Mouse (Mus musculus): ENCODE data around the gene Eif4g3. TPM values are rescaled to one million over a fixed set of nuclear protein-coding genes. Genes with fewer than 3 reads are reported as not detected.

The Eif4g3 gene
- polyA plus RNA-seq, 1 experiment from 2014 or later = 43.3 TPM

- WGBS = 67% methylated on average over 7 of the region's 7 CpGs
- Histone ChIP-seq H3K4me2 (replicated peaks; ENCODE audit: low read depth, low read length) (no peak overlapping the region), H3K27ac (ENCODE audit: low read length) (no peak overlapping the region; the same call in 1 of the 2 replicates), H3K9me3 (ENCODE audit: control insufficient read depth, low read depth, low read length) (no peaks in the 10 kb centered on the region), H3K4me1 (ENCODE audit: control insufficient read depth, insufficient read depth, low read length) (peaks cover 9% of the 10 kb centered on the region; the same call in 1 of the 2 replicates), H3K9ac (replicated peaks; ENCODE audit: low read depth, low read length) (no peak overlapping the region), H3K27me3 (ENCODE audit: control insufficient read depth, insufficient read depth, low read length) (no peaks in the 10 kb centered on the region), H3K36me3 (ENCODE audit: control insufficient read depth, insufficient read depth, low read length) (peaks cover 11% of the 10 kb centered on the region), H3K4me3 (ENCODE audit: low read depth, low read length) (no peak overlapping the region)
- no peak for ATAC-seq (ENCODE audit: insufficient number of reproducible peaks, insufficient read depth, low FRiP score, low read depth)
Observed at GRCm38 (mm10) chr4:138073531-138073930, 80.7 kb downstream of the Eif4g3 start.

- Histone ChIP-seq H3K9ac (replicated peaks; ENCODE audit: low read depth, low read length) (no peak overlapping the region), H3K4me1 (ENCODE audit: control insufficient read depth, insufficient read depth, low read length) (peaks cover 9% of the 10 kb centered on the region; the same call in 1 of the 2 replicates), H3K27ac (ENCODE audit: low read length) (no peak overlapping the region), H3K36me3 (ENCODE audit: control insufficient read depth, insufficient read depth, low read length) (peaks cover 13% of the 10 kb centered on the region), H3K4me2 (replicated peaks; ENCODE audit: low read depth, low read length) (no peak overlapping the region), H3K27me3 (ENCODE audit: control insufficient read depth, insufficient read depth, low read length) (no peaks in the 10 kb centered on the region), H3K4me3 (ENCODE audit: low read depth, low read length) (no peak overlapping the region), H3K9me3 (ENCODE audit: control insufficient read depth, low read depth, low read length) (no peaks in the 10 kb centered on the region)
- WGBS = 70% methylated on average over 6 of the region's 6 CpGs
- ATAC-seq (ENCODE audit: insufficient number of reproducible peaks, insufficient read depth, low FRiP score, low read depth) = no peak
Observed at GRCm38 (mm10) chr4:138074896-138075584, 82.2 kb downstream of the Eif4g3 start.

GRCm38 (mm10) chr4:138077663-138078295, 85.0 kb downstream of the Eif4g3 start:
- H3K4me2 ChIP-seq (replicated peaks; ENCODE audit: low read depth, low read length) = no peak overlapping the region
- 0 out of 2 replicates have a peak, but pooled peaks cover 3% of the 10 kb centered on the region for H3K4me1 ChIP-seq (ENCODE audit: control insufficient read depth, insufficient read depth, low read length)
- H3K27ac ChIP-seq (ENCODE audit: low read length) = no peak overlapping the region
- no peaks in the 10 kb centered on the region for H3K27me3 ChIP-seq (ENCODE audit: control insufficient read depth, insufficient read depth, low read length)
- WGBS = 91% methylated on average over 3 of the region's 3 CpGs
- ATAC-seq (ENCODE audit: insufficient number of reproducible peaks, insufficient read depth, low FRiP score, low read depth) = no peak
- peaks cover 6% of the 10 kb centered on the region for H3K36me3 ChIP-seq (ENCODE audit: control insufficient read depth, insufficient read depth, low read length)
- no peak overlapping the region for H3K9ac ChIP-seq (replicated peaks; ENCODE audit: low read depth, low read length)
- no peak overlapping the region for H3K4me3 ChIP-seq (ENCODE audit: low read depth, low read length)
- H3K9me3 ChIP-seq (ENCODE audit: control insufficient read depth, low read depth, low read length) = no peaks in the 10 kb centered on the region

- 92% methylated on average over 5 of the region's 5 CpGs for WGBS
- Histone ChIP-seq H3K27ac (ENCODE audit: low read length) (no peak overlapping the region), H3K4me1 (ENCODE audit: control insufficient read depth, insufficient read depth, low read length) (no peaks in the 10 kb centered on the region), H3K9ac (replicated peaks; ENCODE audit: low read depth, low read length) (no peak overlapping the region), H3K4me3 (ENCODE audit: low read depth, low read length) (no peak overlapping the region), H3K36me3 (ENCODE audit: control insufficient read depth, insufficient read depth, low read length) (peaks cover 20% of the 10 kb centered on the region), H3K4me2 (replicated peaks; ENCODE audit: low read depth, low read length) (no peak overlapping the region), H3K9me3 (ENCODE audit: control insufficient read depth, low read depth, low read length) (no peaks in the 10 kb centered on the region), H3K27me3 (ENCODE audit: control insufficient read depth, insufficient read depth, low read length) (no peaks in the 10 kb centered on the region)
- no peak for ATAC-seq (ENCODE audit: insufficient number of reproducible peaks, insufficient read depth, low FRiP score, low read depth)
Observed at GRCm38 (mm10) chr4:138079234-138079633, 86.4 kb downstream of the Eif4g3 start.

GRCm38 (mm10) chr4:138082466-138082865, 89.6 kb downstream of the Eif4g3 start:
- Histone ChIP-seq H3K36me3 (ENCODE audit: control insufficient read depth, insufficient read depth, low read length) (peaks cover 24% of the 10 kb centered on the region), H3K27ac (ENCODE audit: low read length) (no peak overlapping the region)
- ATAC-seq (ENCODE audit: insufficient number of reproducible peaks, insufficient read depth, low FRiP score, low read depth) = no peak

GRCm38 (mm10) chr4:138084103-138084502, 91.3 kb downstream of the Eif4g3 start:
- no peaks in the 10 kb centered on the region for H3K9me3 ChIP-seq (ENCODE audit: control insufficient read depth, low read depth, low read length)
- H3K4me3 ChIP-seq (ENCODE audit: low read depth, low read length) = no peak overlapping the region
- no peak for ATAC-seq (ENCODE audit: insufficient number of reproducible peaks, insufficient read depth, low FRiP score, low read depth)
- no peak overlapping the region for H3K27ac ChIP-seq (ENCODE audit: low read length)
- WGBS = 92% methylated on average over 8 of the region's 8 CpGs
- H3K4me2 ChIP-seq (replicated peaks; ENCODE audit: low read depth, low read length) = no peak overlapping the region
- peaks cover 19% of the 10 kb centered on the region for H3K36me3 ChIP-seq (ENCODE audit: control insufficient read depth, insufficient read depth, low read length)
- H3K9ac ChIP-seq (replicated peaks; ENCODE audit: low read depth, low read length) = no peak overlapping the region
- no peaks in the 10 kb centered on the region for H3K4me1 ChIP-seq (ENCODE audit: control insufficient read depth, insufficient read depth, low read length)
- H3K27me3 ChIP-seq (ENCODE audit: control insufficient read depth, insufficient read depth, low read length) = no peaks in the 10 kb centered on the region

More at GRCm38 (mm10) chr4:138082466-138082865, 89.6 kb downstream of the Eif4g3 start:
- Histone ChIP-seq H3K9ac (replicated peaks; ENCODE audit: low read depth, low read length) (no peak overlapping the region), H3K4me2 (replicated peaks; ENCODE audit: low read depth, low read length) (no peak overlapping the region), H3K4me3 (ENCODE audit: low read depth, low read length) (no peak overlapping the region), H3K9me3 (ENCODE audit: control insufficient read depth, low read depth, low read length) (no peaks in the 10 kb centered on the region), H3K4me1 (ENCODE audit: control insufficient read depth, insufficient read depth, low read length) (no peaks in the 10 kb centered on the region), H3K27me3 (ENCODE audit: control insufficient read depth, insufficient read depth, low read length) (no peaks in the 10 kb centered on the region)
- WGBS = 89% methylated on average over 8 of the region's 8 CpGs

- no peak for ATAC-seq (ENCODE audit: insufficient number of reproducible peaks, insufficient read depth, low FRiP score, low read depth)
- H3K4me1 ChIP-seq (ENCODE audit: control insufficient read depth, insufficient read depth, low read length) = no peaks in the 10 kb centered on the region
- H3K4me2 ChIP-seq (replicated peaks; ENCODE audit: low read depth, low read length) = no peak overlapping the region
- no peak overlapping the region for H3K9ac ChIP-seq (replicated peaks; ENCODE audit: low read depth, low read length)
- no peaks in the 10 kb centered on the region for H3K9me3 ChIP-seq (ENCODE audit: control insufficient read depth, low read depth, low read length)
- no peak overlapping the region for H3K4me3 ChIP-seq (ENCODE audit: low read depth, low read length)
- H3K27me3 ChIP-seq (ENCODE audit: control insufficient read depth, insufficient read depth, low read length) = no peaks in the 10 kb centered on the region
- WGBS = 88% methylated on average over 13 of the region's 13 CpGs
- H3K36me3 ChIP-seq (ENCODE audit: control insufficient read depth, insufficient read depth, low read length) = peaks cover 19% of the 10 kb centered on the region
- no peak overlapping the region for H3K27ac ChIP-seq (ENCODE audit: low read length)
Observed at GRCm38 (mm10) chr4:138084851-138085573, 92.2 kb downstream of the Eif4g3 start.

GRCm38 (mm10) chr4:138086949-138087348, 94.1 kb downstream of the Eif4g3 start:
- Histone ChIP-seq H3K4me3 (ENCODE audit: low read depth, low read length) (no peak overlapping the region), H3K4me1 (ENCODE audit: control insufficient read depth, insufficient read depth, low read length) (no peaks in the 10 kb centered on the region), H3K27me3 (ENCODE audit: control insufficient read depth, insufficient read depth, low read length) (no peaks in the 10 kb centered on the region), H3K9me3 (ENCODE audit: control insufficient read depth, low read depth, low read length) (no peaks in the 10 kb centered on the region), H3K9ac (replicated peaks; ENCODE audit: low read depth, low read length) (no peak overlapping the region), H3K4me2 (replicated peaks; ENCODE audit: low read depth, low read length) (no peak overlapping the region), H3K27ac (ENCODE audit: low read length) (no peak overlapping the region), H3K36me3 (ENCODE audit: control insufficient read depth, insufficient read depth, low read length) (peaks cover 19% of the 10 kb centered on the region)
- no peak for ATAC-seq (ENCODE audit: insufficient number of reproducible peaks, insufficient read depth, low FRiP score, low read depth)
- 75% methylated on average over 5 of the region's 5 CpGs for WGBS
